Mouse (Mus musculus): ENCODE measurements around the gene Tspan10.

DNA sequence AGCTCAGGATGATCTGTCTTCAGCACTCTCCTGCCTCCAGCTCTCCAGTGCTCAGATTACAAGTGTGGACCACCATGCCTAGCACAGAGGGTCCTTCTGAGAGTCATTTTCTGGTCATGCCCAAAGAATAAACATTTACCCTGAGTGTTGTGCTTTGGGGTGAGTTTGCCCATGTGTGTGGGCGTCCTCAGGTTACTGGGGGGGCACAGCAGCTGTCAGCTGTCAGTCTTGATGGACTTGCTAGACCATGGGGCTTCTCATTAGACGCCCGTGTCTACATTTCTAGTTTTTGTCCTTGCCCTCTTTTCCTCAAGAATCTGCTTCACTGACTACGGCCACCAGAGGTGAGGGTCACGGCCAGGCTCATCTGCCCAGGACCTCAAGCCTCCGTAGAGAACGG lies 4.7 kb downstream of the Tspan10 start:
- TF ChIP-seq MAFK (IDR thresholded peaks at IDR 0.05; ENCODE audit: insufficient read depth, low read depth, low read length), result no peak
- no peak for TF ChIP-seq ZNF384 (IDR thresholded peaks at IDR 0.05; ENCODE audit: low read depth, low read length)
- TF ChIP-seq HCFC1 (IDR thresholded peaks at IDR 0.05; ENCODE audit: borderline replicate concordance, insufficient read depth, low read length), result no peak
- no peak for TF ChIP-seq CHD2 (IDR thresholded peaks at IDR 0.05; ENCODE audit: low read depth, low read length)
- no peak for TF ChIP-seq ZC3H11A (IDR thresholded peaks at IDR 0.05; ENCODE audit: borderline replicate concordance, low read depth, low read length)

Data from ES-E14 (cell line).